Mouse (Mus musculus) heart, adult 2 months (tissue): Measurements from ENCODE around the gene Flad1.

Experiments
- CTCF ChIP-seq: fragments of 200-600 bp; IDR thresholded peaks from 2 replicates; pipeline ENCODE4 v1.8.1; 2022; ENCODE audit warnings: antibody characterized with exemption, mild to moderate bottlenecking, moderate library complexity
- EP300 ChIP-seq: fragments of 200-500 bp; IDR thresholded peaks from 2 replicates; pipeline ENCODE4 v1.6.1; 2011; ENCODE audit warnings: low read depth, low read length, control low read depth; ENCODE audit not compliant: insufficient read depth
- POLR2A ChIP-seq: fragments of 200-500 bp; IDR thresholded peaks from 2 replicates; pipeline ENCODE4 v1.6.1; 2011; ENCODE audit warnings: mild to moderate bottlenecking, low read depth, low read length, control low read depth; ENCODE audit not compliant: insufficient read depth

DNA sequence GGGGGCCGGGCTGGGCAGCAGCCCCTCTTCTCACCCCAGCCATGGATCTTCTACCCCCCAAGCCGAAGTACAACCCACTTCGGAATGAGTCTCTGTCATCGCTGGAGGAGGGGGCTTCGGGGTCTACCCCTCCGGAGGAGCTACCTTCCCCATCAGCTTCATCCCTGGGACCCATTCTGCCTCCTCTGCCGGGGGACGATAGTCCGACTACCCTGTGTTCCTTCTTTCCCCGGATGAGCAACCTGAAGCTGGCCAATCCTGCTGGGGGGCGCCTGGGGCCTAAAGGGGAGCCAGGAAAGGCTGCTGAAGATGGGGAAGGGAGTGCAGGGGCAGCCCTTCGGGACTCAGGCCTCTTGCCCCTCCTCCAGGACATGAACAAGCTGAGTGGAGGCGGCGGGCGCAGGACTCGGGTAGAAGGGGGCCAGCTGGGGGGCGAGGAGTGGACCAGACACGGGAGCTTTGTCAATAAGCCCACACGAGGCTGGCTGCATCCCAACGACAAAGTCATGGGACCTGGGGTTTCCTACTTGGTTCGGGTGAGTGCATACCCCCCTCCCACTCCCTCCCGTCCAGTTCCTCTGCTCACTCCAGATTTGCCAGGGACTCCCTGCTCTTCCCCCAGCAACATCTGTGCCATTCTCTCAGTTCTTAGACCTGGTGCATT, 10.3 kb upstream of the Flad1 start:
- TF ChIP-seq POLR2A, result no peak
- no peak for TF ChIP-seq EP300
- no peak for TF ChIP-seq CTCF
